Mouse (Mus musculus): ENCODE data around the gene Dis3l2. TPM values are rescaled to one million over a fixed set of nuclear protein-coding genes. Genes with fewer than 3 reads are reported as not detected.

Gene Dis3l2
- total and polyA plus RNA-seq, 2 experiments from 2014 or later: 11.2 to 12.1 TPM

DNA sequence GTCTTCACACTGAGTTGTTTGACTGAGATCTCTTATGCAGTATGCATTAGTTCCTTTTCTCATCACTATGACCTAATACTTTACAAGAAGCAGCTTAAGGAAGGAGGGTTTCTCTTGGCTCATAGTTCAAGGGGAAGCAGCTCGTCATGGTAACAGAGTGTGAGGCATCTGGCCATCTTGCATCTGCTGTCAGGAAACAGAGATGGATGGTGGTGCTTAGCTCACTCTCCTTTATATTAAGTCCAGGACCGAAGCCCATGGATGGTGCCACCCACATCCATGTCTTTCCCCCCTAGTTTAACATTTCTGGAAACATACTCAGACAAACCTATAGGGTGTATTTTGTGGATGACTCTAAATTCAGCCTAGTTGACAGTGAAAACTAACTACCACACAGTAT is 170.1 kb downstream of the Dis3l2 start:
- H3K9me3 ChIP-seq (replicated peaks; ENCODE audit: control insufficient read depth, low read length): no peaks in the 10 kb centered on the region
- no peak for TF ChIP-seq CTCF (IDR thresholded peaks at IDR 0.05; ENCODE audit: low read depth)
- TF ChIP-seq EP300 (IDR thresholded peaks at IDR 0.05; ENCODE audit: low read depth): no peak
- ATAC-seq (ENCODE audit: insufficient read depth, low read depth): no peak
- whole genome bisulfite sequencing: 70% methylated on average over 2 of the region's 2 CpGs
- no peak overlapping the region for H3K27ac ChIP-seq (ENCODE audit: low read depth)
- no peak overlapping the region for H3K4me2 ChIP-seq (ENCODE audit: low read depth, low read length)
- H3K9ac ChIP-seq (replicated peaks; ENCODE audit: low read depth, low read length): no peak overlapping the region
- H3K36me3 ChIP-seq (replicated peaks; ENCODE audit: control insufficient read depth, insufficient read depth, low read length): peaks cover 7% of the 10 kb centered on the region
- H3K4me1 ChIP-seq (ENCODE audit: control insufficient read depth, insufficient read depth): no peaks in the 10 kb centered on the region
- H3K4me3 ChIP-seq (ENCODE audit: low read depth, low read length): no peak overlapping the region
- DNase-seq (ENCODE audit: low spot score): no peak
- H3K27me3 ChIP-seq (ENCODE audit: control insufficient read depth, insufficient read depth, low read length): no peaks in the 10 kb centered on the region

DNA sequence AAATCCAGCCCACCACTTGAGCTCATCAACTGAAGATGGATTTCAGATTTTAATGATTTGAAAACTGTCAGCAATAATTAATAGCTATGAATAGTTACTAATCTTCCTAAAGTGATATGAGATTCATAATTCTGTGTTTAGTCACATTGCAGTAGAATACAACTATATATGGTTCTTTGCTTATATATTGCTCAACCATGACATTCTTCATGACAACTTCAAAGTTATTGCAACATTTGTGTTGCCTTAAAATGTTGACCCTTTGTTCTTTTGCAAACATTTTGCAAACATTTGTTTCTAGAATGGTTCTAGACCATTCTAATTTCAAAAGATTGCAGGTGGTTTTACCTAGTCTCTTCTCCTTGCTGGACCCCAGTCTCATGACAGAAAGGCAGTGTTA is 175.1 kb downstream of the Dis3l2 start:
- H3K36me3 ChIP-seq (replicated peaks; ENCODE audit: control insufficient read depth, insufficient read depth, low read length): no peaks in the 10 kb centered on the region; the same call in 1 of the 2 replicates
- H3K9me3 ChIP-seq (replicated peaks; ENCODE audit: control insufficient read depth, low read length): no peaks in the 10 kb centered on the region
- H3K9ac ChIP-seq (replicated peaks; ENCODE audit: low read depth, low read length): no peak overlapping the region
- DNase-seq (ENCODE audit: low spot score) (no peak), ATAC-seq (ENCODE audit: insufficient read depth, low read depth) (no peak)
- no peak overlapping the region for H3K4me3 ChIP-seq (ENCODE audit: low read depth, low read length)
- H3K4me1 ChIP-seq (ENCODE audit: control insufficient read depth, insufficient read depth): no peaks in the 10 kb centered on the region
- no peaks in the 10 kb centered on the region for H3K27me3 ChIP-seq (ENCODE audit: control insufficient read depth, insufficient read depth, low read length)
- H3K27ac ChIP-seq (ENCODE audit: low read depth): no peak overlapping the region
- no peak for TF ChIP-seq EP300 (IDR thresholded peaks at IDR 0.05; ENCODE audit: low read depth)
- TF ChIP-seq CTCF (IDR thresholded peaks at IDR 0.05; ENCODE audit: low read depth): no peak
- no peak overlapping the region for H3K4me2 ChIP-seq (ENCODE audit: low read depth, low read length)

DNA sequence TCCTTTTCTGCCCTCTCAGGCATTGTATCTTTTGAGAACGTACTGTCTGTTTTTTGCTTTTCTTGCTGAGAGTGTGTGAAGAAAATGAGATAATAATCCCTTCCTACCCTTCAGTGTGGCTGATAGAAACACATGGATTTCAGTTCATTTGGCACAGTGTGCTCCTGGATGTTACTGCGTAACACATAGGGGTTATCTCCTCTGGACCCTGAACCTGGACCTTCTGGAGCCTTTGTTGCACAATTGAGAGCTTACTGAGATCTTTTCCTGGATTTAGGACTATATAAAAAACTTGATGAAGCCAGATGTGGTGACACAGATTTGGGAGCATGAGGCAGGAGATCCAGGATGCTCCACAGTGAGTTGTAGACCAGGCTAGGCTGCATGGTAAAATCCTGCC is 175.9 kb downstream of the Dis3l2 start:
- H3K9me3 ChIP-seq (replicated peaks; ENCODE audit: control insufficient read depth, low read length): no peaks in the 10 kb centered on the region
- WGBS: 93% methylated on average over 2 of the region's 2 CpGs
- H3K36me3 ChIP-seq (replicated peaks; ENCODE audit: control insufficient read depth, insufficient read depth, low read length): no peaks in the 10 kb centered on the region; the same call in 1 of the 2 replicates
- TF ChIP-seq EP300 (IDR thresholded peaks at IDR 0.05; ENCODE audit: low read depth): no peak
- no peak for TF ChIP-seq CTCF (IDR thresholded peaks at IDR 0.05; ENCODE audit: low read depth)
- H3K4me3 ChIP-seq (ENCODE audit: low read depth, low read length): no peak overlapping the region
- H3K9ac ChIP-seq (replicated peaks; ENCODE audit: low read depth, low read length): no peak overlapping the region
- ATAC-seq (ENCODE audit: insufficient read depth, low read depth): no peak
- H3K4me1 ChIP-seq (ENCODE audit: control insufficient read depth, insufficient read depth): no peaks in the 10 kb centered on the region
- H3K4me2 ChIP-seq (ENCODE audit: low read depth, low read length): no peak overlapping the region
- no peak overlapping the region for H3K27ac ChIP-seq (ENCODE audit: low read depth)
- no peaks in the 10 kb centered on the region for H3K27me3 ChIP-seq (ENCODE audit: control insufficient read depth, insufficient read depth, low read length)
- no peak for DNase-seq (ENCODE audit: low spot score)

DNA sequence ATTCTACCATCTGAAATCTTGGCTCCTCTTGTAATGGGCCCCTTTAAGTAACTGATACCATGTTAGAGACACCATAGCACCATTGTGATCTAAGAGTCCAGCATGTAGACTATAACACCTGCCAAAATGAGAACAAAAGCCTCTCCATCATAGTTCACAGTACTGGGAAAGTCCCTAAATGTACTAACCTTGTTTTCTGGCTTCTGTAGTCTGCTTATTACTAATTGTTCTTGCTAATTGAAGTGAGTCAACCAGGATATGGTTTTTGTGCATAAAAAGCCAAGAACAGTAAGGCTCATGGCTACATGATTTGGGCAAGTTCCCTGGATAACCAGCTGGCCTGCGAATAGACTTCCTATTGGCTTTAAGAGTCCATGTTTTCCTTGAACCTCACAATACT is 183.5 kb downstream of the Dis3l2 start:
- no peak overlapping the region for H3K9ac ChIP-seq (replicated peaks; ENCODE audit: low read depth, low read length)
- WGBS: 93% methylated on average over 1 of the region's 1 CpGs
- TF ChIP-seq EP300 (IDR thresholded peaks at IDR 0.05; ENCODE audit: low read depth) (no peak), CTCF (IDR thresholded peaks at IDR 0.05; ENCODE audit: low read depth) (no peak)
- no peak overlapping the region for H3K4me2 ChIP-seq (ENCODE audit: low read depth, low read length)
- no peak overlapping the region for H3K27ac ChIP-seq (ENCODE audit: low read depth)
- H3K36me3 ChIP-seq (replicated peaks; ENCODE audit: control insufficient read depth, insufficient read depth, low read length): no peaks in the 10 kb centered on the region
- no peak for DNase-seq (ENCODE audit: low spot score)
- no peak overlapping the region for H3K4me3 ChIP-seq (ENCODE audit: low read depth, low read length)
- no peaks in the 10 kb centered on the region for H3K4me1 ChIP-seq (ENCODE audit: control insufficient read depth, insufficient read depth)
- no peaks in the 10 kb centered on the region for H3K9me3 ChIP-seq (replicated peaks; ENCODE audit: control insufficient read depth, low read length)
- H3K27me3 ChIP-seq (ENCODE audit: control insufficient read depth, insufficient read depth, low read length): no peaks in the 10 kb centered on the region
- no peak for ATAC-seq (ENCODE audit: insufficient read depth, low read depth)

DNA sequence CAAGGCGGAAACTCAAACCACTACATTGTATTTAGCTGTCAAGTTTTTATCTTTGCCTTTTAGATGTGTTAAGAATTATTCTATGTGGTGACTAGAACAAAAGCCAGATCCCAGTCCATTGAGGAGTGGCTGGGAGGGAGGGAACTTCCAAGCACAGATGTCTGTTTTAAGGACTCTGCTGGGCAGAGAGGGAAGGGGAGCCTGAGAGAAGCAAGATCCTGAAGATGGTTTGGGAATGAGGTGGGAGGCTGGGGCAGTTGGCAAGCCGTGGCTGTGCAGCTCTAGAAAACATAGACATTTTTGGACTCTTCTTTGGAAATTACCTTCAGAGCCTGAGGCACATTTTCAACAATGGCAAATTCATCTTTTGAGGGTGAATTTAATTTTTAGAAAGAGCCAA is 208.9 kb downstream of the Dis3l2 start:
- H3K9me3 ChIP-seq (replicated peaks; ENCODE audit: control insufficient read depth, low read length): no peaks in the 10 kb centered on the region
- WGBS: 63% methylated on average over 2 of the region's 2 CpGs
- no peak overlapping the region for H3K27ac ChIP-seq (ENCODE audit: low read depth)
- ATAC-seq (ENCODE audit: insufficient read depth, low read depth) (no peak), DNase-seq (ENCODE audit: low spot score) (no peak)
- H3K4me2 ChIP-seq (ENCODE audit: low read depth, low read length): no peak overlapping the region
- H3K36me3 ChIP-seq (replicated peaks; ENCODE audit: control insufficient read depth, insufficient read depth, low read length): no peaks in the 10 kb centered on the region
- no peak overlapping the region for H3K4me3 ChIP-seq (ENCODE audit: low read depth, low read length)
- H3K4me1 ChIP-seq (ENCODE audit: control insufficient read depth, insufficient read depth): no peaks in the 10 kb centered on the region
- H3K27me3 ChIP-seq (ENCODE audit: control insufficient read depth, insufficient read depth, low read length): no peaks in the 10 kb centered on the region
- TF ChIP-seq CTCF (IDR thresholded peaks at IDR 0.05; ENCODE audit: low read depth) (no peak), EP300 (IDR thresholded peaks at IDR 0.05; ENCODE audit: low read depth) (no peak)
- no peak overlapping the region for H3K9ac ChIP-seq (replicated peaks; ENCODE audit: low read depth, low read length)

DNA sequence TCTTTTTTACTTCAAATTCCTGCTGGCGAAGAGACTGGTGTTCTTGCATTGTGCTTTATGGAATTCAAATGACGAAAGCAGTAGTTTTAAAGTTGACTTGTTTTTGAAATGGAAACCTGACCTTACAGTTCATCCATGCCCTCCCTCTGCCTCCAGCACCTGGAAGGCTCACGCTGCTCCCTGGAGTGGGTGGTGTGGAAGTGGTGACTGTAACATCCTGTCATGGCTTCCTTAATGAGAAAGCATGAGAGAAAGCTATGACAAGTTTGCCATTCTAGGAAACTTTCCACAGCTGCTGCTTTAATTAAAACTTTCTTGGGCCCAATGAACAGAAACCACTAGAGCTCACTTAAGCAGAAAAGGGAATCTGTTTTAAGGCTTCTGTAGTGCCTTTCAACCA is 210.3 kb downstream of the Dis3l2 start:
- no peaks in the 10 kb centered on the region for H3K36me3 ChIP-seq (replicated peaks; ENCODE audit: control insufficient read depth, insufficient read depth, low read length)
- DNase-seq (ENCODE audit: low spot score) (no peak), ATAC-seq (ENCODE audit: insufficient read depth, low read depth) (no peak)
- 79% methylated on average over 3 of the region's 3 CpGs for WGBS
- H3K9me3 ChIP-seq (replicated peaks; ENCODE audit: control insufficient read depth, low read length): no peaks in the 10 kb centered on the region
- TF ChIP-seq EP300 (IDR thresholded peaks at IDR 0.05; ENCODE audit: low read depth) (no peak), CTCF (IDR thresholded peaks at IDR 0.05; ENCODE audit: low read depth) (no peak)
- no peak overlapping the region for H3K4me2 ChIP-seq (ENCODE audit: low read depth, low read length)
- no peak overlapping the region for H3K4me3 ChIP-seq (ENCODE audit: low read depth, low read length)
- no peak overlapping the region for H3K9ac ChIP-seq (replicated peaks; ENCODE audit: low read depth, low read length)
- H3K27ac ChIP-seq (ENCODE audit: low read depth): no peak overlapping the region
- no peaks in the 10 kb centered on the region for H3K27me3 ChIP-seq (ENCODE audit: control insufficient read depth, insufficient read depth, low read length)
- no peaks in the 10 kb centered on the region for H3K4me1 ChIP-seq (ENCODE audit: control insufficient read depth, insufficient read depth)
